Mouse (Mus musculus) regulatory T cell (primary cell): Measurements from ENCODE around the gene Nog.

Experiments used
- in situ Hi-C: fragments of 300-600 bp; cut with MboI, MseI; formaldehyde crosslinking; loops from one replicate; pipeline ENCODE4 v1.15.1; 2025; ENCODE audit warnings: high pct_unique_total_duplicates

Gene Nog

DNA sequence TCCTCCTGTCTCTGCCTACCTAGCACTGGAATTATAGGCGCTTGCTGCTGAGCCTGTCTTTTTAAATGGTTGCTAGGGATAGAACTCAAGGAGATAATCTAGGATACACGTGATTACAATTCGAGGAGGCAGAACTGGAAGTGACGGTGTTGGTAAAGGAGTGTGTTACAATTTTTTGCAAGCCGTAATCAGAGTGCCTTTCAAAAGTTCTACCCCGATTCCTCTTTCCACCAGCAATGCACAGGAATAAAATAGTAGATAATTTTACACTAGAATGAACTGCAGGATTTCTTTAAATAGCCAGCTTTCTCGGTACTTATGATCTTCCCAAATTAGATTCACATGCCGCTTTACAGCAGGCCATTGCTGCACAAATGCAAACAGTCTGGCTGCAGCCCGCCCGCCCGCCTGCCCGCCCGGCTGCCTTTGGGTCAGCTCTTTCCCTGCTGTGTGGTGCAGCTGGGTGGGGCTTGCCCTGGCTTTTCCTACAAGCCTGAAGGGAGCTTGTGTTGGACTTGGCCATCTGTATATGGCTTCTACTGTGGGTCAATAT lies 32.2 kb downstream of the Nog start:
- in situ Hi-C loops, result no loop called here

DNA sequence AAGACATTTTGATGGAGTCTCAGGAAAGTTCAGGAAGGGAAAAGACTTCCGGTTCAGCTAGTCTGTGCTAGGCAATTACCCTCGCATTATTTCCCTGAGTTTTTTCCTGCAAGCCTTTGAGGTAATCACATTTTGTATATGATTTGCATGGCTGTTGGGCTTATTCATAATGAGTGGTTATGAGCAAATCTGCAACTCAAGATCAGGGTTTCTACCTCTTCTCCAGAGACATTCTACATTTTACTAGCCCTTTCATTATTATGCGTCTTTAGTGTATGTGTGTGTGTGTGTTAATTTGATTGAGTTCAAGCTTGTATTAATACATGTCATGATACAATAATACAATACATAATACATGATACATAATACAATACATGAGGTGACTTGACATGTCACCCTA lies 34.6 kb downstream of the Nog start:
- in situ Hi-C loops, result no loop called here

DNA sequence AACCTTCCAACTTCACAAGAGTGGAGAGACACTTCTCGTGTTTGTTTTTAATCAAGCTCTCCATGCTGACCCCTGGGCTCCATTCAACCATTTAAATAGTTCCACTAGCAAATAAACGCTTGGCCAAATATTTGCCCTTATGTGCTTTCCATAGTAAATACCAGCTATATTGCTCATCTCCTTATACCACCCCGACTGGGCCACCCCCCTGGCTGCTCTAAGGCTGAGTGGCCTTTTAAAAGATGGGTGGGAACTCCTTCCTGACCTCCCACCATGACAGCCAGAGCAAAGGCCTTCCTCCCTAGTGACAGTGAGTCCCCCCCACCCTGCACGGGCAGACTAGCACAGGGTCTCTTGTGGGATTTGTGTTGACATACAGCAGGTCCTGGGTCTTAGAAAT lies 37.1 kb downstream of the Nog start:
- in situ Hi-C loops, result no loop called here

DNA sequence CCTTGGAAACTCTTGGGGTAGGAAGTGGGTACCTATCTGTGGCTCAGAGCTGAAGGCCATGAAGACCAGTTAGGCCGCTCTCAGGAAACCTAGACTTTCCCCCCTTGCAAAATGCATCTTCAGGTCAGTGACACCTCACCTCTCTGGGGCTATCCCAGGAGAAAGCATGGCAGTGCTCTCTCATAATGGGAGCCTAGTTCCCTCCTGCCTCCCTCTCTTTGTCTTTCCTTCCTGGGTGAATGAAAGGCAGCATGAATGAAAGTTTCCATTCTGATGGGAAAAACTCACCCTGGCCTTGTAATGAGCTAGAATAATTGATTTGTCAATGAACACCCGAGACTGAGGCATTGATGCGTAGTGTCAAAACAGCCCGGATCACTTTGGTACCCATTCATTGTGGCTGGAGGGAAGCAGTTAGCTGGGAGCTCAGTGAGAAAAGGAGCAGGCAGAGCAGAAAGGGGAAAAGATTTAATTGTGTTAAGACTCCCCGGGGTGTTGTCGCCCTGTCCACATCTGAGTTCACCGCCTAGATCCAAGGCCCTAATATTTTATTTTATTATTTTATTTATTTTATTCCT lies 42.7 kb downstream of the Nog start:
- in situ Hi-C loops, result no loop called here

DNA sequence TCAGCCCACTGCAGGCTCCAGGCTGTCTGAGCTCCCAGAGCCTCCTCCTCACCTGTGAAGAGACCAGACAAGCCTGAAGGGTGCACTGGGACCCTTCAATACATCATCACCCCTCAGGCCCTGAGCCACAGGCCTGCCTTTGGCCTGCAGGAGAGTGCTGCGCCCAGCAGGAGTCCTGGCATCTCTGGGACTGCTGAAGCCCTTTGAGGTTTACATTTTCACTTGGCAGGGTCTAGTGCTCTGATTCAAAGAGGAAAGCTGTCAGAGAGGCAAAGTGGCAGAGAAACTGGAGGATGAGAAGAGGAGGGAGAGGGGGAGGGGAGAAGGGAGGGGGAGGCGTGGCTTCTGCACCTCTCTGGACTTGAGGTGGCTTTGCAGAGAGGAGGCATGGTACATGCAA lies 44.2 kb downstream of the Nog start:
- in situ Hi-C loops, result no loop called here

DNA sequence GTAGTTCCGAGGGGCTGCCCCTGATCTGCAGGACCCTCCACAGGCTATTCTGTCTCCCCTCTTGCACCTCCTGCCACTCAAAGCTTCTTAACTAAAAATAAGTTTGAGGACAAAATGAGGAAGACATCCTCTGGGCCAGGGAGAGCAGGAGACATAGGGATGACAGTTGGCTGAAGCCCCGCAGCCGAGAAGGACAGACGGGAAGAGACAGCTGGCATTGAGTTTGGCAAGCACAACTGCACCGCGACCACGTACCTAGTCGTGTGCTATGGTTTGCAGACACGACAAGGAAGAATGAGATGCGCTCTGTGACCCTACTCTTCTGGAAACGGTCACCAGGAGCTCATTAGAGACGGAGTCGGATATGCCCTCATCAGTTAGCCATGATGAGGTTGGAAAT lies 48.2 kb downstream of the Nog start:
- in situ Hi-C loops, result no loop called here
